Mouse (Mus musculus) lung, postnatal 10 days (tissue): Measurements from ENCODE around the gene Timm8b.
A peak's percentile ranks its signal among the peaks of the same experiment; 100 is the strongest.

Experiments used
- DNase-seq: peaks from one replicate; pipeline ENCODE4 v3.0.0; 2021

Timm8b gene

GRCm38 (mm10) chr9:50603189-50603997 is at the start of gene Timm8b, which contains the start of gene Sdhd:
Timm8b (plus strand) TSS chr9:50603910.
Sdhd (minus strand) TSS chr9:50603812.
- peak; percentile 96 for DNase-seq

DNA sequence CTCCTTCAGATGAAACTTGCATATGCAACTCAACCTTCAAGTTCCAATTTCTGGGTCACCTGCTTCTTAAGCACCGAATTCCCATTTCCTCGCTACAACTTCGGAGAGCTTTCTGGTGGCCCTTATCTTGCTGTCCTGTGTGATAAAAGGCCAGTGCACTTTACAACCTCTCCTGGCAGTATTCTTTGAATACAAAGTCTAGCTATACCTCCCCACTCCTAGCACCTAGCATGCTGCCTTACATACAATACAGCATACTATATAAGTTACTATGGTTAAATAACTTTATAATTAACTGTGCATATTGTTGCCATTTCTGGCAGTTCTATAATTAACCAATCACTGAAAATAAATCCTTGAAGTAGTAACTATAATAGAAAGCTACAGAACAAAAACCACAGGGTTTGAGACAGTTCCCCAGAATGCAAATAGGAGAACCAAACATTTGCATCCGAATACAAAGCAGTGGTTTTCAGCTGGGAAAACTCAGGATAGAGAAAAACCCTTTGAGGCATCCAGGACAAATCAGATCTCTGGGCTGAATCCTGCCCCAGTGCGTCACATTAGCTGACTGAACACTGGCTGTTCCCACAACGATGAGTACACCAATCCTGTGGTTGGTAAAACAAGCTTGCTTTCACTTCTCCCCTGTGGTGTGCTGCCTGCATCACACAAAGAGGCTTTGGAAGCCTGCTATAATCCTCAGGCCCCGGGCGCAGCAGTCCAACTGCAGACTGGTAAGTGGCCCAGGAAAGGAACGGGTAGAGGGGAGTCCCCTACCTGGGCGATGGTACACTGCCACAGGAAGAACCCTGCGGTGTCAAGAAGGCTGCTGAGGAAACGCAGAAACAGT is 49.2 kb upstream of the Timm8b start, which contains the start of gene Il18:
Gene Il18, plus strand, starts transcription at position 587 of the 853 bp plus-strand sequence.
- peak; percentile 26 for DNase-seq

DNA sequence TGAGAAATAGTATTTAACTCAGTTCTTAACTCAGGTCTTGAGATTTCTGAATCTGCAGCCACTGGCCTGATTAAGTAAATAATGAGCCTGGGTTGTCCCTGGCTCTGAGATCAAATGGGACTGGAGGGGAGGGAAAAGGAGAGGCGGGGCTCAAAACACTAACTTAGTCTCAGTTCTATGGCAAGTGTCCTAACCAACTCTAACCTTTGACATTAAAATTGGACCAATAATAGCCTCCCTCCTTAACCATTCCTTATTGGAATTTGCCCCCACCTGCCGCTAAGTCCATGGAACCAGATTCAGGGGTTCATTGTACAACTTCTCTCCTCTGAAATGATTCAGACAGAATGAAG is 48.6 kb upstream of the Timm8b start, which contains the start of gene Bco2:
Gene Bco2, minus strand, starts transcription at position 88 of the 353 bp plus-strand sequence.
- DNase-seq = no peak

GRCm38 (mm10) chr9:50561145-50561917 is 42.4 kb upstream of the Timm8b start, which contains the start of gene Tex12:
Tex12 (minus strand) TSS chr9:50561325.
- DNase-seq = no peak

DNA sequence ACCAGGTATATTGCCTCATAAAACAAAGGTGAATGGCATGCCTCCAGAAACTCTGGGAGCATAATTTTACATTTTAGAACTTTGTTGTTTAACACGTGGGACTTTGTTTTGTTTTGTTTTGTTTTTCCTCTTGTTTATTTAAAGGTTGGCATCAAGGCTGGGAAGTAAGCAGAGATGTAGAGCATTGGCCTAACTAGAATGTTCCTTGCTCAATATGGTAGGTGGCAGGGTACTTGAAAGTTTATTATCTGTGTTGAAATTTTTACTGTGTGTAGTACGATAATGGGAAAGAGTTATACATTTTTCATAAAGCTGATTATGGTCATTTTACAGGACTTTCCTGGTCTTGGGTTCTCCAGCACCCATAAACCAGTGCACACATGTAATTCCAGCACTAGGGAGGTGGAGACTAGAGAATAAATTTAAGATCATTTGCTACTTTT is 41.8 kb upstream of the Timm8b start:
- DNase-seq = no peak

DNA sequence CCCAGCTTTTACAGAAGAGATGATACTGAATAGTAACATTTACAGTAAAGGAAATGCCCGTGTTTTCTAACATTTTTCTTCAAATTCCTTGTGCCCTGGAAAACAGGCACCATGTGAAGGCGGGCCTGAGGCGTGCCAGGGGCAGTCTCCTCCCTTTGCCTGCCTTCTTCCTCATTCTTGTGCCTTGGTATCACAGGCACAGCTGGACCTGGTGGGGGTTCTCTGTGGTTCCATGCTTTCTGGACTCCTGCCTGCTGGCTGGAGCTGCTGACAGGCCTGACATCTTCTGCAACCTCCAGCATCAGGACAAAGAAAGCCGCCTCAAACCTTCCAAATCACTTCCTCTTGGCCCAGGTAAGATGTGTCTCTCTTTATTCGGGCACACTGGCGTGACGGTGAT is 38.5 kb upstream of the Timm8b start:
- DNase-seq = peak; percentile 24

DNA sequence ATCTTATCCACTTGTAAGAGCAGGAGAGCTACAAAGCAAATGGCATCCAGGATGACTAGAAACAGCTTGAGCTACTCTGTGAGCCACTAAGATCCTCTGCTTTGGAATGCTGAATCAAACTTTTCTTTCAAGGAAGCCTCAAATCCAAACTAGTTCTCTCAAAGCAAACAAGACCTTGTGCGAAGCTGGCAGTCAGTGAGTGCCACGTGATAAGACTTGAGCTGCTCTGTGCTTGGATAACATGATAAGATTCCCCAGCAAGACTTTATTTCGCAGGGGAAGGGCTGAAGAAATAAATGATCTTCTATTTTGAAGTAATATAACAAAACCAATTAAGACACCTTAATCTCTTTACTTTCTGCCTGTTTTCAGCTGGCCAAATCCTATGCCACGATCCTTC is 37.8 kb upstream of the Timm8b start:
- no peak for DNase-seq

DNA sequence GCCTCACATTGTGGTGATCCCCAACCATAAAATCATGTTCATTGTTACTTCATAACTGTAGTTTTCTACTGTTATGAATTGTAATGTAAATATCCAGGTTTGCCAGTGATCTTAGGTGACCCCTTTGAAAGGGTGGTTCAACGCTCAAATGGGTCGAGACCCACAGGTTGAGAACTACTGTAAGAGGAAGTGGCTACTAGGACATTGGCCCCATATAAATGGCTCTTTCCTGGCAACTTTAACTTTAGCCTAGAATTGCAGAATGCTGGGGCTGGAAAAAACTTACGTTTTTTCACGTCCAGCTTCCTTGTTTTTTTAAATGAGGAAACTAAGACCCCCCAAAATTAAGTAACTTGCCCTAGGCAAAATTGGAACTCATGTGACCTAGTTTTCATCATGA is 36.3 kb upstream of the Timm8b start:
- DNase-seq = no peak

DNA sequence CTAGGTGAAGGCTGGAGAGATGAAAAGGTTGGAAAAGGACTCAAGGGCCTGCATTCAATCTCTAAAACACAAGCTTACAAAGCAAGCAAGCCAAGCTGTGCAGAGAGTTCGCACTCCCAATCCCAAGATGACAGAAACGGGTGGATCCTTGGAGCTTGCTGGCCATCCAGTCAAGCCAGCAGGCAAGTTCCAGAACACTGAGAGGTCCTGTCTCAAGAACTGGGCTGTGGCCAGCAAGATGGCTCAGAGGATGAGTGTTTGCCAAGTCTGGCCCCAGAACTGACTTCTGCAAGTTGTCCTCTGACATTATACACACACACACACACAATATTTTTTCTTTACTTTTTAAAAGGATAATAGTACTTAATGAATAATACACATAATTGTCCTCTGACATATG is 35.8 kb upstream of the Timm8b start:
- DNase-seq = no peak

GRCm38 (mm10) chr9:50569599-50570525 is 33.8 kb upstream of the Timm8b start:
- DNase-seq = no peak

DNA sequence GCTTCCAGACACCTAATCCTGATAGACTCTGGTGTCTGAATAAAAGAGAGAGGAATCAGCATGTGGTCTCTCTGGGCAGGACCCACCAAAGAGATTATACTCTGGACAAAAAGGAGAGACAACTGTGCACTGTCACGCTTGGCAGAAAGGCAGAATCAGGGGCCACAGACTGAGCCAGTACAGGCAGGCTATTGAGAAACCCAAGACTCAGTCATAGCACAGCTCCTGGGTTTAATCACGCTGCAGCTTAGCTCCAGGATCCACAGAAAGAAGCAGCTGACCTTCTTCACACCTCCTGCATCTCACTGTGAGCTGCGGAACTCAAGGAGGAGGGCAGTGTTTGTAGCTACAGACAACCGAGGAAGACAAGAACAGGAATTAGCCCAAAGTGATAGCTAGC is 23.3 kb upstream of the Timm8b start:
- DNase-seq = no peak

GRCm38 (mm10) chr9:50585145-50585818 is 18.4 kb upstream of the Timm8b start:
- no peak for DNase-seq

- no peak for DNase-seq
These were observed 16.8 kb upstream of the Timm8b start for GRCm38 (mm10) chr9:50586955-50587354.

DNA sequence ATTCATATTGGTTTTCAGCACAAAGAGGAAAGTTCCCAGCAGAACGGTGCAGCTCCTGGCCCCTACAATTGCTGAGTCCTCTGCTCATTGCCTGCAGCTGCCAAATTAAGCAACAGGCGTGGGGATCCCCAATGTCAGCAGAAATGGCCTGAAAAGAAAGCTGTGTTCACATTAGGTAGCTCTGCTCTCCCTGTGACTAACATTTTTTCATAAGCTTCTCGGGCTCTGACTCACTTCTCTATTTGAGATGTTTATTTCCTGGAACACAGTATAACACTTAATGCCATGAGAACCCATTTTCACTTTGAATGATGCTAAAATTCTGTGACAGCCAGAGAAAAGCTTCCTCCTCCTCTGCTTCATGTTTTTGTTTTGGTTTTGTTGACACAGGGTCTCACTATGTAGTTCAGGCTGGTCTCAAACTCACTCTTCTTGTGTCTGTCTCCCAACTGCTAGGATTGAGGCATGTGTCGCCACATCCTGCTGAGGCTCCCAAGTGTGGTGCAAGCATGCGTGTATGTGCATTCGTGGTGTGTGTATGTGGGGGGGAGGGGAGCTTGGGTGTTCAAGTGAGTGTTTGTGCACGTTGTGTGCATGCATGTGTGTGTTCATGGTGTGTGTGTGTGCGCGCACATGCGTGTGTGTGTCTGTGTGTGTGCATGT is 12.7 kb upstream of the Timm8b start:
- DNase-seq = peak; percentile 24

DNA sequence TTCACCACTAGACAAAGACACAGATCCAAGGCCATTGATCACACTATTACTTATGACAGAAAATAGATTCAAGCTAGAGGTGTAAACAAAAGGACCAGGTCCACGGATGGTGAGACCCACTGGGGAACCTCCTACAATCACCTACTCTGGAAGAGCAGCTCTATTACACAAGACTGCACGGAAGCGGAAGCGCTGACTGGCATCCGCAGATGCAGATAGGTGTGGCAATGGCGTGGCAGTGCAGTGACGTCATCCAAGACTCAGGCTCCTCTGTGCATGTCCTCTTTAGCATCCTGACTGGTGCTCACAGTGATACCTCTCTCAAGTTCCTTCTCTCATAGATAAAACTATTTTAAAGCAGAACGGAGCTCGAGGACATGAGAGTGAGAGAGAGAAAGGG is 10.8 kb upstream of the Timm8b start:
- DNase-seq = no peak

GRCm38 (mm10) chr9:50593544-50593943 is 10.2 kb upstream of the Timm8b start:
- peak; percentile 52 for DNase-seq

- DNase-seq = no peak
These were observed 8.8 kb upstream of the Timm8b start for GRCm38 (mm10) chr9:50594794-50595417.

GRCm38 (mm10) chr9:50596973-50597372 is 6.7 kb upstream of the Timm8b start:
- DNase-seq = no peak

DNA sequence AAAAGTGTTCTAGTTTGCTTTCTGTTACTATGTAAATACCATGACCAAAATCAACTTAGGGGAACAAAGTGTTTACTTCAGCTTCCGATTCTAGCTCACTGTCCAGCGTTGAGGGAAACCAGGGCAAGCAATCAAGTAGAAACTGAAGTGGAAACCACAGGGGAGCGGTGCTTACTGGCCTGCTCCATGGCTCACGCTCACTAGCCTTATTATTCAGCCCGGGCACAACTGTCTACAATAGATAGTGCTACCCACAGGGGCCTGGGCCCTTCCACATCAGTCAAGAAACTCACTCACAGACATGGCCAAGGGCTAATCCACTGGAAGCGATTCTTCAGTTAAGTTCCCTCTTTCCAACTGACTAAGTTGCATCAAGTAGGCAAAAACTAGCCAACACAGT is 2.2 kb upstream of the Timm8b start:
- no peak for DNase-seq
